Mouse (Mus musculus): ENCODE data around the gene Rnf227. TPM values are rescaled to one million over a fixed set of nuclear protein-coding genes. Genes with fewer than 3 reads are reported as not detected.

The Rnf227 gene
- 0.06 TPM in 1 of 2 replicates, not detected in the other for polyA plus RNA-seq (2012)

- Histone ChIP-seq H3K27me3 (ENCODE audit: control insufficient read depth) (peaks cover 61% of the 10 kb centered on the region), H3K9me3 (ENCODE audit: control insufficient read depth, low read length) (peaks cover 17% of the 10 kb centered on the region), H3K36me3 (ENCODE audit: control insufficient read depth) (no peaks in the 10 kb centered on the region; the same call in 1 of the 2 replicates), H3K4me1 (ENCODE audit: control insufficient read depth) (peaks cover 13% of the 10 kb centered on the region), H3K4me3 (replicated peaks) (peak within 1 kb of the TSS; percentile 59)
- no peak for TF ChIP-seq GATA1 (IDR thresholded peaks at IDR 0.05; ENCODE audit: low read length)
- TF ChIP-seq TAL1 (IDR thresholded peaks at IDR 0.05; ENCODE audit: low read length) = no peak
Measured at GRCm38 (mm10) chr11:69340161-69341131, at the start of gene Rnf227. Rnf227 (plus strand) TSS chr11:69340461.

DNA sequence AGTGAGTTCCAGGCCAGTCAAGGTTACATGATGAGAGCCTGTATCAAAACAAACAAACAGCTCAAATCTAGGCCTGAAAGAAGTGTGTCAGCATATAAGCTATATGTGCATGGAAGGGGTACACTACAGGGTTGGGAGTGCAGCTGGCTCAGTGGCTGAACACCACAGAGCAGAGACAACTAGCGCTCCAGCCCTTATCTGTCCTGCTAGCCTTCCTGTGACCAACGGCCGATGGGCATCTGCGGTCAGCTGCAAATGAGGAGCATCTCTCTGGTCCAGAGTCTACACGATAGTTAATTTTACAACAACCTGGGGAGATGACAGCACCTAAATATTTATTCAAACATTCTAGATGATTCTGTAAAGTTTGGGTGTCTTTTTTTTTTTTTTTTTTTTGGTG is 49.1 kb upstream of the Rnf227 start:
- no peak overlapping the region for H3K4me3 ChIP-seq (replicated peaks)
- no peaks in the 10 kb centered on the region for H3K9me3 ChIP-seq (ENCODE audit: control insufficient read depth, low read length)
- no peaks in the 10 kb centered on the region for H3K4me1 ChIP-seq (ENCODE audit: control insufficient read depth)
- H3K36me3 ChIP-seq (ENCODE audit: control insufficient read depth) = no peaks in the 10 kb centered on the region
- no peaks in the 10 kb centered on the region for H3K27me3 ChIP-seq (ENCODE audit: control insufficient read depth)
- TF ChIP-seq GATA1 (IDR thresholded peaks at IDR 0.05; ENCODE audit: low read length) (no peak), TAL1 (IDR thresholded peaks at IDR 0.05; ENCODE audit: low read length) (no peak)

- H3K36me3 ChIP-seq (ENCODE audit: control insufficient read depth) = peaks cover 20% of the 10 kb centered on the region
- no peak overlapping the region for H3K4me3 ChIP-seq (replicated peaks)
- TF ChIP-seq TAL1 (IDR thresholded peaks at IDR 0.05; ENCODE audit: low read length) = no peak
- no peak for TF ChIP-seq GATA1 (IDR thresholded peaks at IDR 0.05; ENCODE audit: low read length)
- H3K9me3 ChIP-seq (ENCODE audit: control insufficient read depth, low read length) = no peaks in the 10 kb centered on the region
- H3K4me1 ChIP-seq (ENCODE audit: control insufficient read depth) = no peaks in the 10 kb centered on the region
- no peaks in the 10 kb centered on the region for H3K27me3 ChIP-seq (ENCODE audit: control insufficient read depth)
Measured at GRCm38 (mm10) chr11:69295286-69295685, 45.0 kb upstream of the Rnf227 start.

DNA sequence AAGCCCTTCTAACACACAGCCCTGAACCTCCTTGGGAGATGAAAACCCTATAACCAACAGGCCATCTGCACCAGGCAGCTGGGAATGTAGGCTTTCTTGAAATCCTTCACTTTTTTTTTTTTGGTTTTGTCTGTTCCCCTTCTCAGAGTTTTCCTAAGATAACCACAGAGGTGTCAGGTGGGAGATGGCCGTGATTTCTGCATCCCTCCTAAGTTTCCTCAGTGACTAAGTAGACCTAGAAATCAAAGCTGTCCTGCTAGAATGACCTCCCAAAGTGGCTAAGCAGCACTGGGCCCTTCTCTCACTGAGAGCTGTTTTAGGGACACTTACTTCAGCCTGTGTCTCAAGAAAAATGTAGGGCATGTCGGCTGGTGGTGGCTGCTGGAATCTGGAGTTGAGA is 42.5 kb upstream of the Rnf227 start:
- no peak for TF ChIP-seq GATA1 (IDR thresholded peaks at IDR 0.05; ENCODE audit: low read length)
- TF ChIP-seq TAL1 (IDR thresholded peaks at IDR 0.05; ENCODE audit: low read length) = no peak
- Histone ChIP-seq H3K4me3 (replicated peaks) (no peak overlapping the region), H3K36me3 (ENCODE audit: control insufficient read depth) (peaks cover 37% of the 10 kb centered on the region), H3K4me1 (ENCODE audit: control insufficient read depth) (no peaks in the 10 kb centered on the region), H3K9me3 (ENCODE audit: control insufficient read depth, low read length) (no peaks in the 10 kb centered on the region), H3K27me3 (ENCODE audit: control insufficient read depth) (no peaks in the 10 kb centered on the region)

DNA sequence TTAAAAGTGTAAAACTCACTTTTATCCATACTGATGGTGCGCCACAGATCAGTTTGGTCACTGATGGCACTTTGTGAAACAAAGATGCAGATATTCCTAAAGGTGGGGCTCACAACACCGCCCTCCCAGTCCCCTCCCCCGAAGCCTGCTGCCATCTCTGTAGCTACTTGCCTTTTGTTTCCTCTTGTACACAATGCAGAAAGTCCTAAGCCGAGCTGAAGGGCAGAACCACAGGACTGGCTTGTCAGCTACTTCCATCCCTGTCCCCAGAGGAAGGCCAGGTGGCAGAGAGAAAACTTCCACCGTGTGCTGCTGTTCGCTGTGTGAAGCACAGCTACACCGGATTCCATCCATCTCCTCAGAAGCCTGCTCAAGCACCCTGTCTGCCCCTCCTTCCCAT is 42.0 kb upstream of the Rnf227 start:
- Histone ChIP-seq H3K36me3 (ENCODE audit: control insufficient read depth) (peaks cover 41% of the 10 kb centered on the region), H3K4me1 (ENCODE audit: control insufficient read depth) (no peaks in the 10 kb centered on the region), H3K4me3 (replicated peaks) (no peak overlapping the region), H3K9me3 (ENCODE audit: control insufficient read depth, low read length) (no peaks in the 10 kb centered on the region), H3K27me3 (ENCODE audit: control insufficient read depth) (no peaks in the 10 kb centered on the region)
- no peak for TF ChIP-seq GATA1 (IDR thresholded peaks at IDR 0.05; ENCODE audit: low read length)
- TF ChIP-seq TAL1 (IDR thresholded peaks at IDR 0.05; ENCODE audit: low read length) = no peak

DNA sequence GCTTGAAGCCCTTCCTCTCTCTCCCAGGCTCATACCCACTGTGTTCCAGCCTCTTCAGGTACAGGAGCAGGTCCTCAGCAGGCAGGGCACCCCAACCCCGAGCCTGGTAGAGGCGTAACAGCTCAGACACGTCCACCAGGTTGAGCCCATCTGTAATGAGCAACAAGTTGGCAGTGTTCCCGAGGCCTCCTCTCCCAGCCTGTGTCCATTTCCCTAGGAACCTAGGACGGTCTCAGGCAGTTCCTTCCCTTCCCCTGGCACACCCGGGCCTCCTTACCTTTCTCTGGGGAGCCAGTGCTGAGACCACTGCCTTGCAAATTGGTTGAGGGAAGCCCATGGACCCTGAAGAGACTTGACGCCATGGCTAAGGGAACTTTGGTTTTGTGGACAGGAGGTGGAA is 37.4 kb upstream of the Rnf227 start:
- H3K36me3 ChIP-seq (ENCODE audit: control insufficient read depth) = peaks cover 78% of the 10 kb centered on the region

DNA sequence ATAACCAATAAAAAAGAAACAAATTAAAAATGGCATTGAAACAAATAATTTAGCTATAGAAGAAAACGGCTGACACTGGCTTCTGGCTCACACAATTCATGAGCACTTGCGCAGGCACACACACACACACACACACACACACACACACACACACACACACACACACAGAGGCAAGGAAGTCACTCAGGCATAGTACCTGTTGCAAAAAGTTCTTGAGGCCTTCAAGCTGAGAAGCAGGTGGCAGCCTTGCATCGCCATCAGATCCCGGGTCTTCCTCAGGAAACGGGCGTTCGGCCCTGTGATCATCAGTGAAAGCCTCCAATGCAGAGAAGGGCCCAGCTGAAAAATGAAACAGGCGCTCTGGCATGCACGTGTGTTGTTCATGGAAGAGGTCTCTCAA is 35.0 kb upstream of the Rnf227 start:
- TF ChIP-seq GATA1 (IDR thresholded peaks at IDR 0.05; ENCODE audit: low read length) (no peak), TAL1 (IDR thresholded peaks at IDR 0.05; ENCODE audit: low read length) (no peak)
- Histone ChIP-seq H3K36me3 (ENCODE audit: control insufficient read depth) (peaks cover 85% of the 10 kb centered on the region), H3K27me3 (ENCODE audit: control insufficient read depth) (no peaks in the 10 kb centered on the region), H3K9me3 (ENCODE audit: control insufficient read depth, low read length) (no peaks in the 10 kb centered on the region), H3K4me3 (replicated peaks) (no peak overlapping the region), H3K4me1 (ENCODE audit: control insufficient read depth) (peaks cover 7% of the 10 kb centered on the region)

More for the DNA sequence above, 37.4 kb upstream of the Rnf227 start:
- no peaks in the 10 kb centered on the region for H3K27me3 ChIP-seq (ENCODE audit: control insufficient read depth)
- H3K4me3 ChIP-seq (replicated peaks) = no peak overlapping the region
- peaks cover 7% of the 10 kb centered on the region for H3K4me1 ChIP-seq (ENCODE audit: control insufficient read depth)
- TF ChIP-seq GATA1 (IDR thresholded peaks at IDR 0.05; ENCODE audit: low read length) (no peak), TAL1 (IDR thresholded peaks at IDR 0.05; ENCODE audit: low read length) (no peak)
- H3K9me3 ChIP-seq (ENCODE audit: control insufficient read depth, low read length) = no peaks in the 10 kb centered on the region

- TF ChIP-seq GATA1 (IDR thresholded peaks at IDR 0.05; ENCODE audit: low read length) (no peak), TAL1 (IDR thresholded peaks at IDR 0.05; ENCODE audit: low read length) (no peak)
- Histone ChIP-seq H3K9me3 (ENCODE audit: control insufficient read depth, low read length) (no peaks in the 10 kb centered on the region), H3K4me1 (ENCODE audit: control insufficient read depth) (peaks cover 7% of the 10 kb centered on the region), H3K36me3 (ENCODE audit: control insufficient read depth) (peaks cover 91% of the 10 kb centered on the region), H3K4me3 (replicated peaks) (no peak overlapping the region), H3K27me3 (ENCODE audit: control insufficient read depth) (no peaks in the 10 kb centered on the region)
Measured at GRCm38 (mm10) chr11:69306039-69306438, 34.2 kb upstream of the Rnf227 start.

- Histone ChIP-seq H3K4me1 (ENCODE audit: control insufficient read depth) (peaks cover 11% of the 10 kb centered on the region), H3K4me3 (replicated peaks) (no peak overlapping the region), H3K27me3 (ENCODE audit: control insufficient read depth) (no peaks in the 10 kb centered on the region), H3K36me3 (ENCODE audit: control insufficient read depth) (peaks cover 90% of the 10 kb centered on the region), H3K9me3 (ENCODE audit: control insufficient read depth, low read length) (peaks cover 3% of the 10 kb centered on the region)
- no peak for TF ChIP-seq GATA1 (IDR thresholded peaks at IDR 0.05; ENCODE audit: low read length)
- TF ChIP-seq TAL1 (IDR thresholded peaks at IDR 0.05; ENCODE audit: low read length) = no peak
Measured at GRCm38 (mm10) chr11:69311266-69311665, 29.0 kb upstream of the Rnf227 start.
